Mouse (Mus musculus) testis, adult 2 months (tissue): ENCODE measurements at regions not wholly inside any gene's neighbourhood (a gene's known extent, or its start where the extent isn't known, plus 50 kb on each side); places are given as distances from the start of the nearest gene placed in this dataset.

Experiments
- CTCF ChIP-seq: fragments of 200-500 bp; IDR thresholded peaks from 2 replicates; pipeline ENCODE4 v1.5.1; 2012; ENCODE audit warnings: low read depth, mild to moderate bottlenecking, inconsistent platforms, low read length, moderate library complexity; ENCODE audit not compliant: control insufficient read depth, insufficient read depth, insufficient replicate concordance
- POLR2A ChIP-seq: fragments of 200-500 bp; IDR thresholded peaks from 2 replicates; pipeline ENCODE4 v1.6.1; 2012; ENCODE audit warnings: low read depth, mild to moderate bottlenecking, inconsistent platforms, low read length, moderate library complexity; ENCODE audit not compliant: control insufficient read depth

DNA sequence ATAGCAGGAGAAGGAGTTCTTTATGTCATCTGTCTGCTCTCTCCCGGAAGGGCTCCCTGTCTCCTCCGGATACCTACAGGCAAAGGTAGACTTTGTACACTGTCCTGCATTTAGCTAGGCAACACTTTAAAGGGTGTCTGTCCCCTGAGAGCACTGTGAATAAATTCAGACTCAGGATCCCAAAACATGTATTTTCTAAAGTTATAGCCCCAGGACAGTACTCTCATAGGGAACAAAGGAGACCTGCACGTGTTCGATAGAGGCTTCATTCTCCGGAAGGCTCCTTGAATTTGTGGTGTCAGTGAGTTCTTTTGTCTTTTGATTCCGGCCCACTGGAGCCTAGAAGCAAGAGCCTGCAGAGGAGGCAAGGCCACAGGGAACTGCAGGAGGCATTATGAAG is 1273.3 kb downstream of the Synb start:
- no peak for TF ChIP-seq CTCF
- TF ChIP-seq POLR2A, result no peak
